Mouse (Mus musculus): ENCODE data around the gene Nxpe5.

DNA sequence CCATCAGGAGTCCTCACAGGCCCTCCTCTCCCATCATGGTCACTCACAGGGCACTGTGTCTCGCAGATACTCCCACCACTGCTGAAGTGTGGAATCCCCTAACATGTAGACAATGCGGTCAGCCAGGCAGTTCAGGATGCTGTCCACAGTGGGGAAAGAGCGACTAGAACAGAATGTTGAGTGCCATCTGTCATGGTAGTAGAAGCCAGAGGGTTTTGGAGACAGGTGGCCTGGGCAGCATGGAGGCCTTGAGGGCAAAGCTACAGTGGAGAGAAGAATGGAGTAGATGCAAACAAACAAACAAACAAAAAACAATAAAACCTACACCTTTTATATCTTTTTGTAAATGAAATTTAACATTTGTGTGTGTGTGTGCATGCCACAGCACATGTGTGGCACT is 23.6 kb upstream of the Nxpe5 start:
- no peak for TF ChIP-seq ZNF384 (IDR thresholded peaks at IDR 0.05; ENCODE audit: low read depth, low read length)
- TF ChIP-seq CHD2 (IDR thresholded peaks at IDR 0.05; ENCODE audit: low read depth, low read length), result no peak
- TF ChIP-seq MAFK (IDR thresholded peaks at IDR 0.05; ENCODE audit: insufficient read depth, low read depth, low read length), result no peak
- TF ChIP-seq ZC3H11A (IDR thresholded peaks at IDR 0.05; ENCODE audit: borderline replicate concordance, low read depth, low read length), result no peak
- no peak for TF ChIP-seq HCFC1 (IDR thresholded peaks at IDR 0.05; ENCODE audit: borderline replicate concordance, insufficient read depth, low read length)

All from ES-E14 (cell line).